22 mouse cellular contexts compared by ENCODE assay signal in the genomic region with DNA sequence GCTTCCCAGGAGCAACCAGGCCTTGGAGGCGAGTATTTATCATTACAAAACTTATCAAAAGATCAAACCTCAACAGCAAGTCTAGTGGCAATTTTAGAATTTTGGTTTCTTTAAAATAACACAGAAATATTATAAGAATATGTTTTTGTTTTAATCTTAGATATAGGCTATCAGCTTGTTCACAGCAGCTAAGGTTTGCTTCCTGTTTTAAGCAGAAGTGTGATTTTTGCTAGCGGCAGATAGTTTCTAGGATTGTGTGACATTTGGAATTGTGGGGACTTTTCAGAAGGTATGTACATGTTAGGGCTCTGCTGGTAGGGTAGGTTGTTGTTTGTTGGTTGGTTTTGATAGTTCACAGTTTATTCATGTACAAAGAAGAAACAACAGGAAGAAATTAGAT.
"Had no signal": no experiment of that assay in that cellular context is flagged by ENCODE, and none has a peak within 500 bp of the region (broad histone marks: within the 10 kb centered on the region; RNA-seq: fewer than 3 reads in every experiment).

No protein-coding gene starts in this region.

- H3K36me3 ChIP-seq: liver, embryonic 13.5 days; liver, embryonic 15.5 days; midbrain, embryonic 10.5 days; midbrain, embryonic 12.5 days; neural tube, embryonic 13.5 days; neural tube, embryonic 15.5 days; stomach, embryonic 15.5 days had no signal

- DNase-seq: liver, embryonic 13.5 days; lung, adult 18-20 months; lung, embryonic 14.5 days; lung, postnatal 14 days; lung, postnatal 4 days; midbrain, embryonic 14.5 days; retina, postnatal 1 day; right cerebral cortex, postnatal 14 days; right cerebral cortex, postnatal 4 days; thymus, adult 2 months; thymus, postnatal 25 days; thymus, postnatal 4 days had no signal

- H3K27ac ChIP-seq: liver, embryonic 13.5 days; liver, embryonic 15.5 days; midbrain, embryonic 10.5 days; midbrain, embryonic 12.5 days; neural tube, embryonic 13.5 days; neural tube, embryonic 15.5 days; stomach, embryonic 15.5 days; stomach, postnatal 0 days had no signal

- H3K4me1 ChIP-seq: neural tube, embryonic 15.5 days had no signal

- H3K9ac ChIP-seq: liver, embryonic 13.5 days; liver, embryonic 15.5 days; lung, embryonic 14.5 days; midbrain, embryonic 12.5 days; neural tube, embryonic 13.5 days; neural tube, embryonic 15.5 days; stomach, embryonic 15.5 days had no signal

- H3K27me3 ChIP-seq: liver, embryonic 13.5 days; liver, embryonic 15.5 days; midbrain, embryonic 12.5 days; neural tube, embryonic 13.5 days; neural tube, embryonic 15.5 days; stomach, embryonic 15.5 days had no signal

- H3K4me3 ChIP-seq: liver, embryonic 13.5 days; liver, embryonic 15.5 days; midbrain, embryonic 10.5 days; midbrain, embryonic 12.5 days; myocyte; neural tube, embryonic 13.5 days; neural tube, embryonic 15.5 days; stomach, embryonic 15.5 days had no signal

- H3K4me2 ChIP-seq: liver, embryonic 13.5 days; liver, embryonic 15.5 days; lung, embryonic 14.5 days; midbrain, embryonic 12.5 days; neural tube, embryonic 13.5 days; neural tube, embryonic 15.5 days; stomach, embryonic 15.5 days had no signal

- ATAC-seq: lung, postnatal 0 days; midbrain, embryonic 16.5 days had no signal

- H3K9me3 ChIP-seq: liver, embryonic 13.5 days; liver, embryonic 15.5 days; midbrain, embryonic 10.5 days; midbrain, embryonic 12.5 days; neural tube, embryonic 13.5 days; neural tube, embryonic 15.5 days; stomach, embryonic 15.5 days had no signal
